ENCODE assay signal across 10 mouse cellular contexts in genomic region chr5:9086924-9087719, GRCm38 (mm10). TPM values are rescaled to one million over a fixed set of nuclear protein-coding genes. Genes with fewer than 3 reads are reported as not detected.
A peak's percentile ranks its signal among the peaks of the same experiment; 100 is the strongest.
DNase-seq lines count a peak whose midpoint lies in the region; ATAC-seq and TF ChIP-seq lines count a peak whose summit lies in the region.
"Had no signal": no experiment of that assay in that cellular context is flagged by ENCODE, and none has a peak within 500 bp of the region (broad histone marks: within the 10 kb centered on the region; RNA-seq: fewer than 3 reads in every experiment).

No protein-coding gene starts in this region.

- ATAC-seq in lung, postnatal 0 days: peak; percentile 38
- peak; percentile 89 for ATAC-seq in common myeloid progenitor, adult 5-6 weeks (replicated peaks; ENCODE audit: low read depth, poor library complexity, severe bottlenecking)
- peak; percentile 85 for ATAC-seq in neutrophil, adult 5-6 weeks (ENCODE audit: extremely low read depth, insufficient number of reproducible peaks, low FRiP score, poor library complexity, severe bottlenecking)

- no peak overlapping the region for H3K4me2 ChIP-seq in lung, postnatal 0 days (replicated peaks; ENCODE audit: low read depth, low read length)

- no peaks in the 10 kb centered on the region for H3K27me3 ChIP-seq in heart, embryonic 10.5 days (ENCODE audit: insufficient read depth, poor library complexity, severe bottlenecking)
- H3K27me3 ChIP-seq in lung, postnatal 0 days (replicated peaks; ENCODE audit: insufficient read depth, low read length): no peaks in the 10 kb centered on the region

- H3K9me3 ChIP-seq in heart, embryonic 10.5 days: no peaks in the 10 kb centered on the region
- no peaks in the 10 kb centered on the region for H3K9me3 ChIP-seq in lung, postnatal 0 days (ENCODE audit: low read length)

- H3K36me3 ChIP-seq in heart, embryonic 10.5 days: no peaks in the 10 kb centered on the region
- no peaks in the 10 kb centered on the region for H3K36me3 ChIP-seq in lung, postnatal 0 days (ENCODE audit: insufficient read depth, low read length)

- TF ChIP-seq EP300 in lung, postnatal 0 days (IDR thresholded peaks at IDR 0.05): peak; percentile 41; the same call in 1 of the 2 replicates

- H3K27ac ChIP-seq in heart, embryonic 10.5 days: no peak overlapping the region
- H3K27ac ChIP-seq in lung, postnatal 0 days (ENCODE audit: low read length): no peak overlapping the region

- no peak overlapping the region for H3K4me3 ChIP-seq in heart, embryonic 10.5 days
- no peak overlapping the region for H3K4me3 ChIP-seq in lung, postnatal 0 days (ENCODE audit: low read depth, low read length)

- WGBS in heart, embryonic 10.5 days: 69% methylated on average over 3 of the region's 3 CpGs
- 43% methylated on average over 3 of the region's 3 CpGs for WGBS in lung, postnatal 0 days

- H3K9ac ChIP-seq in lung, postnatal 0 days (replicated peaks; ENCODE audit: low read depth): no peak overlapping the region

- TF ChIP-seq CTCF in lung, postnatal 0 days (IDR thresholded peaks at IDR 0.05): no peak

- peak; percentile 33 for DNase-seq in heart, embryonic 10.5 days (ENCODE audit: low spot score)
- no peak for DNase-seq in heart, adult 9 months (ENCODE audit: low spot score in 2 of 2)
- peak; percentile 23 for DNase-seq in lung, postnatal 0 days (ENCODE audit: low spot score)
- no peak for DNase-seq in lung, postnatal 14 days
- DNase-seq in retina, embryonic 14.5 days (ENCODE audit: low spot score): no peak
- no peak for DNase-seq in cerebellum, postnatal 36 days
- DNase-seq: cerebellum, postnatal 25 days; layer of hippocampus, postnatal 36 days had no signal

- no peaks in the 10 kb centered on the region for H3K4me1 ChIP-seq in heart, embryonic 10.5 days
- no peaks in the 10 kb centered on the region; the same call in 1 of the 2 replicates for H3K4me1 ChIP-seq in lung, postnatal 0 days (ENCODE audit: insufficient read depth, low read depth, low read length)

RNA-seq across cellular contexts. Expression of gene Tmem243, which starts 13.3 kb away (rescaled TPM):
- 11.5 and 13.2 TPM in 2 replicates for polyA plus RNA-seq in heart, embryonic 10.5 days (2016; fragmentation: Nextera tagmentation; extraction: Ambion mirVana)
- 407 and 422 TPM in 2 replicates for polyA plus RNA-seq in lung, postnatal 0 days (2015; fragmentation: Nextera tagmentation; extraction: Ambion mirVana)
- 5.8 and 13.2 TPM in 2 replicates for total RNA-seq in common myeloid progenitor, adult 5-6 weeks (2017)
- total RNA-seq in neutrophil, adult 5-6 weeks (2017): 136 and 165 TPM in 2 replicates

Comparison
In these comparisons a context has a peak if more than half of its experiments do, and no peak if none do; other contexts are left out.
1. DNase-seq: peak in heart, embryonic 10.5 days (single experiment) and lung, postnatal 0 days (single experiment); none in heart, adult 9 months (0 of 2), lung, postnatal 14 days (single experiment), retina, embryonic 14.5 days (single experiment) and cerebellum, postnatal 36 days (0 of 2).
2. ATAC-seq: peak in every context shown above with its lines; median percentile 89 in common myeloid progenitor, adult 5-6 weeks; 85 in neutrophil, adult 5-6 weeks; 38 in lung, postnatal 0 days.